Mouse (Mus musculus): Measurements from ENCODE around the gene Fli1. TPM values are rescaled to one million over a fixed set of nuclear protein-coding genes. Genes with fewer than 3 reads are reported as not detected.

Gene Fli1
- polyA plus RNA-seq, 1 experiment, result 24.4 TPM

- DNase-seq (ENCODE audit: low read depth in 1 of 2, low spot score in 2 of 2), result no peak
- no peak overlapping the region for H3K27ac ChIP-seq (ENCODE audit: insufficient read depth, low read length)
- H3K4me3 ChIP-seq (ENCODE audit: extremely low read depth, insufficient read depth, insufficient read length), result no peak overlapping the region
- H3K36me3 ChIP-seq (ENCODE audit: control insufficient read depth, insufficient read depth, low read length), result peaks cover 33% of the 10 kb centered on the region
- no peaks in the 10 kb centered on the region for H3K4me1 ChIP-seq (ENCODE audit: control insufficient read depth, insufficient read depth, insufficient read length)
- no peaks in the 10 kb centered on the region for H3K27me3 ChIP-seq (ENCODE audit: control insufficient read depth, insufficient read depth, low read length)
- TF ChIP-seq CTCF (IDR thresholded peaks at IDR 0.05; ENCODE audit: extremely low read depth, insufficient read depth, insufficient read length, insufficient replicate concordance) (no peak), POLR2A (IDR thresholded peaks at IDR 0.05; ENCODE audit: low read depth, low read length) (no peak)
- 84% methylated on average over 3 of the region's 3 CpGs for WGBS
Observed at GRCm38 (mm10) chr9:32443115-32443514, 99.5 kb downstream of the Fli1 start.

- no peaks in the 10 kb centered on the region for H3K4me1 ChIP-seq (ENCODE audit: control insufficient read depth, insufficient read depth, insufficient read length)
- H3K36me3 ChIP-seq (ENCODE audit: control insufficient read depth, insufficient read depth, low read length), result peaks cover 41% of the 10 kb centered on the region
- 94% methylated on average over 19 of the region's 19 CpGs for WGBS
- H3K4me3 ChIP-seq (ENCODE audit: extremely low read depth, insufficient read depth, insufficient read length), result no peak overlapping the region
- H3K27ac ChIP-seq (ENCODE audit: insufficient read depth, low read length), result no peak overlapping the region
- no peak for DNase-seq (ENCODE audit: low read depth in 1 of 2, low spot score in 2 of 2)
- no peaks in the 10 kb centered on the region for H3K27me3 ChIP-seq (ENCODE audit: control insufficient read depth, insufficient read depth, low read length)
- TF ChIP-seq CTCF (IDR thresholded peaks at IDR 0.05; ENCODE audit: extremely low read depth, insufficient read depth, insufficient read length, insufficient replicate concordance) (no peak), POLR2A (IDR thresholded peaks at IDR 0.05; ENCODE audit: low read depth, low read length) (no peak)
Observed at GRCm38 (mm10) chr9:32434241-32435213, 108.1 kb downstream of the Fli1 start.

GRCm38 (mm10) chr9:32431061-32431460 is 111.6 kb downstream of the Fli1 start:
- H3K4me1 ChIP-seq (ENCODE audit: control insufficient read depth, insufficient read depth, insufficient read length), result no peaks in the 10 kb centered on the region
- WGBS, result 86% methylated on average over 3 of the region's 3 CpGs
- H3K36me3 ChIP-seq (ENCODE audit: control insufficient read depth, insufficient read depth, low read length), result peaks cover 51% of the 10 kb centered on the region

GRCm38 (mm10) chr9:32425321-32425720 is 117.3 kb downstream of the Fli1 start:
- TF ChIP-seq POLR2A (IDR thresholded peaks at IDR 0.05; ENCODE audit: low read depth, low read length), result no peak
- TF ChIP-seq CTCF (IDR thresholded peaks at IDR 0.05; ENCODE audit: extremely low read depth, insufficient read depth, insufficient read length, insufficient replicate concordance), result no peak
- Histone ChIP-seq H3K36me3 (ENCODE audit: control insufficient read depth, insufficient read depth, low read length) (peaks cover 62% of the 10 kb centered on the region), H3K27ac (ENCODE audit: insufficient read depth, low read length) (no peak overlapping the region), H3K4me1 (ENCODE audit: control insufficient read depth, insufficient read depth, insufficient read length) (no peaks in the 10 kb centered on the region), H3K4me3 (ENCODE audit: extremely low read depth, insufficient read depth, insufficient read length) (no peak overlapping the region), H3K27me3 (ENCODE audit: control insufficient read depth, insufficient read depth, low read length) (no peaks in the 10 kb centered on the region)
- WGBS, result 76% methylated on average over 7 of the region's 7 CpGs
- DNase-seq (ENCODE audit: low read depth in 1 of 2, low spot score in 2 of 2), result no peak

More at GRCm38 (mm10) chr9:32431061-32431460, 111.6 kb downstream of the Fli1 start:
- TF ChIP-seq POLR2A (IDR thresholded peaks at IDR 0.05; ENCODE audit: low read depth, low read length), result no peak
- no peak for TF ChIP-seq CTCF (IDR thresholded peaks at IDR 0.05; ENCODE audit: extremely low read depth, insufficient read depth, insufficient read length, insufficient replicate concordance)
- no peak for DNase-seq (ENCODE audit: low read depth in 1 of 2, low spot score in 2 of 2)
- no peak overlapping the region for H3K27ac ChIP-seq (ENCODE audit: insufficient read depth, low read length)
- no peaks in the 10 kb centered on the region for H3K27me3 ChIP-seq (ENCODE audit: control insufficient read depth, insufficient read depth, low read length)
- H3K4me3 ChIP-seq (ENCODE audit: extremely low read depth, insufficient read depth, insufficient read length), result no peak overlapping the region

- H3K36me3 ChIP-seq (ENCODE audit: control insufficient read depth, insufficient read depth, low read length), result peaks cover 31% of the 10 kb centered on the region
- no peak overlapping the region for H3K4me3 ChIP-seq (ENCODE audit: extremely low read depth, insufficient read depth, insufficient read length)
- H3K27ac ChIP-seq (ENCODE audit: insufficient read depth, low read length), result no peak overlapping the region
- H3K4me1 ChIP-seq (ENCODE audit: control insufficient read depth, insufficient read depth, insufficient read length), result no peaks in the 10 kb centered on the region
- TF ChIP-seq CTCF (IDR thresholded peaks at IDR 0.05; ENCODE audit: extremely low read depth, insufficient read depth, insufficient read length, insufficient replicate concordance), result no peak
- no peak for TF ChIP-seq POLR2A (IDR thresholded peaks at IDR 0.05; ENCODE audit: low read depth, low read length)
- no peaks in the 10 kb centered on the region for H3K27me3 ChIP-seq (ENCODE audit: control insufficient read depth, insufficient read depth, low read length)
- no peak for DNase-seq (ENCODE audit: low read depth in 1 of 2, low spot score in 2 of 2)
Observed at GRCm38 (mm10) chr9:32420711-32421110, 122.0 kb downstream of the Fli1 start.

GRCm38 (mm10) chr9:32417466-32418116 is 125.1 kb downstream of the Fli1 start:
- DNase-seq (ENCODE audit: low read depth in 1 of 2, low spot score in 2 of 2), result no peak
- TF ChIP-seq POLR2A (IDR thresholded peaks at IDR 0.05; ENCODE audit: low read depth, low read length) (no peak), CTCF (IDR thresholded peaks at IDR 0.05; ENCODE audit: extremely low read depth, insufficient read depth, insufficient read length, insufficient replicate concordance) (no peak)
- 83% methylated on average over 8 of the region's 8 CpGs for WGBS
- no peaks in the 10 kb centered on the region for H3K4me1 ChIP-seq (ENCODE audit: control insufficient read depth, insufficient read depth, insufficient read length)
- no peak overlapping the region for H3K27ac ChIP-seq (ENCODE audit: insufficient read depth, low read length)
- no peaks in the 10 kb centered on the region for H3K27me3 ChIP-seq (ENCODE audit: control insufficient read depth, insufficient read depth, low read length)
- H3K4me3 ChIP-seq (ENCODE audit: extremely low read depth, insufficient read depth, insufficient read length), result no peak overlapping the region
- peaks cover 10% of the 10 kb centered on the region for H3K36me3 ChIP-seq (ENCODE audit: control insufficient read depth, insufficient read depth, low read length)
